Mouse (Mus musculus) NIH3T3 (cell line): ENCODE results near the gene Plvap.

Experiments
- DNase-seq: peaks from one replicate; pipeline ENCODE4 v3.0.0-alpha.2; 2012; ENCODE audit warnings: low read depth

Plvap gene

DNA sequence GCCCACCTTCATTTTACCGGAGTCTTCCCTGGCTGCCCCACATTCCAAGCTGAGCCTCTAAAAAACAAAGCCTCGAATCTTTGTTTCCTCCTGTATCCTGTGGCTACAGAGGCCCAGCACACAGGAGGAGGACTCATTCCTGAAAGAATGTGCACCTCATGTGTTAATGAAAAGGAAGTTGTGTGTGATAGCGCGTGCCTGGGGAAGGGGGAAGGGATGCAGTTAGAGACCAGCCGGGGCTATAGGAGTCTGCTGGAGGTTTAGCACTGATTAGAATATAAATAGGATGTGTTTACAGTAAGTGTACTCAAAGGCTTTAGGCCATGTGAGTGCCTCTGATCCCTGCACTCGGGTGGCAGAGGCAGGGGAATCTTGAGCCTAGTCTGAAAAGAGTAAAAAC is 14.7 kb upstream of the Plvap start:
- DNase-seq: peak; percentile 62

DNA sequence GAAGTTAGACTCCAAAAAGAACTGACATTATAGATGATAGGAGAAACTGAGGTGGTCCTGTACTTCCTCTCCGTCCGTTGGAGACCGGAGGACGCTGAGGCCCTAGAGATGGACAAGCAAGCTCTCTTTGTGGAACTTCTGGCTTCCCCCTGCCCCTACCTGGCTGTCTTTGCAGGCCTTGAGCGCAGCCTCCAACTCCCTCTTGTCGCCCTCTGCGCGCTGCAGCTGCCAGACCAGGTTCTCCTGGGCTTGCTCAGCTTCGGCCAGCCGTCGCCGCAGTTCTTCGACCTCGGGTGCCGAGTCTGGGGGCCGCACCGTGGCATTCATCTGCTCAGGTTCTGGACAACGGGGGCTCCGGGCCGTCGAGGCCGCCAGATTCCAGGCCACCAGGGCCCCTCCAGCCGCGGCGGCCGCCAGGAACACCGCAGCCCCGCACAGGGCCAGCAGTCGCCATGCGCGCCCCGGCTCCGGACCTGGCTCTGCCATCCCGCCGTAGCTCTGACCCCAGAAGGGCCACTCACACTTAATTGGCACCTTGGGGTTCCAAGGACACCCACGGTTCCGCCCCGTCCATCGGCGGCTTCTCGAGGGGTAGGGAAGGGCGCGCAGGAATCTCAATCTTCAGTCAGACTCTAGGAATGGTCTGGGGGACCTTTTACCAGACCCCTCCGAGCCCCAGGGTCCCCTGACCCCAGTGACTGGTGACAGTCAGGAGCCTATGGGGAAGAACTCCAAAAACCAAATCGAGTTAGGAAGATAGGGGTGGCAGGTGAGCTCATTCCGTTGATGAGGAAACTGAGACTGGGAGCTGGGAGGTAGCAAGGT is 13.9 kb upstream of the Plvap start, which contains the start of gene Ccdc194:
Ccdc194 (minus strand) TSS at position 486 of the 825 bp plus-strand sequence.
- no peak for DNase-seq

DNA sequence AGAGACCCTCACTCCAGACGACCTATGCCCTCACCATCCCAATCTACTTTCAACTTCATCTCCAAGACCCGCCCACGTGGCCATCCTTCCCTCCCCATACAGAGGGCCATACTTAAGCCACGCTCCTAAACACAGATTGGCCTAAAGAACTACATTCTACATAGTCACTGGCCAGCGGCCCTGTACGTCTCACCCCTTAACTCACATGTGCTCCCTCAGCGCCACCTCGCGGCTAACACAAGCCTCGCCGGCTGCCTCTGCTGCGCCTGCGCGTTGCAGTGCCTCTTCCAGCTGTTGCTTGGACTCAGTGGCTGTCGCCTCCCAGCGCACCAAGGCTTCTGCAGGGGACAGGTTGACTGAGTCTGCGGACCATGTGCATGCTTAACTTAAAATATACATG is 10.1 kb upstream of the Plvap start:
- DNase-seq: peak; percentile 99

DNA sequence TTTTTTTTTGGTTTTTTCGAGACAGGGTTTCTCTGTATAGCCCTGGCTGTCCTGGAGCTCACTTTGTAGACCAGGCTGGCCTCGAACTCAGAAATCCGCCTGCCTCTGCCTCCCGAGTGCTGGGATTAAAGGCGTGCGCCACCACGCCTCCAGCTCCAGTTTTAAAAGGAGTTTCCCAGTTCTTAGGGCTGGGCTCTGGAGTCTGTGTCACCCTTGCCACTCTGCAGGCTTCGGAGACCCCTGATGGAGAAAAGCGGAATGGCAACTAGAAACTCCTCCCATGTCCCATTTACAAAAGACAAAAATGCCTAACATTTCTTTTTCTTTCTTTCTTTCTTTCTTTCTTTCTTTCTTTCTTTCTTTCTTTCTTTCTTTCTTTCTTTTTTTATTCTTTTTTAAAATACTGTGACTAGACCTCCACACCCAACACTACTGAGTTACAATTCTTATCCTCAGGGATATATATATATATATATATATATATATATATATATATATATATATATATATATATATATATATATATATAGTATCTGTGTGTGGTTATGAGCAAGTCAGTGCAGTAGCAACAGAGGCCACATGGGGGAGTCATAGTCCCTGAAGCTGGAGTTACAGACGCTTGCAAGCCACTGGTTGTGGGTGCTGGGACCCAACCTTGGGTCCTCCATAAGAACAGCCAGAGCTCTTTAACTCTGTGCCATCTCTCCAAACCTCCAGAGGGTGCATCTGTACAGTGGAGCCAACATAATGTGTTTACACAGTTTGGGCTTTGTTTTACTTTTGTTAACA is 7.7 kb upstream of the Plvap start:
- peak; percentile 89 for DNase-seq

DNA sequence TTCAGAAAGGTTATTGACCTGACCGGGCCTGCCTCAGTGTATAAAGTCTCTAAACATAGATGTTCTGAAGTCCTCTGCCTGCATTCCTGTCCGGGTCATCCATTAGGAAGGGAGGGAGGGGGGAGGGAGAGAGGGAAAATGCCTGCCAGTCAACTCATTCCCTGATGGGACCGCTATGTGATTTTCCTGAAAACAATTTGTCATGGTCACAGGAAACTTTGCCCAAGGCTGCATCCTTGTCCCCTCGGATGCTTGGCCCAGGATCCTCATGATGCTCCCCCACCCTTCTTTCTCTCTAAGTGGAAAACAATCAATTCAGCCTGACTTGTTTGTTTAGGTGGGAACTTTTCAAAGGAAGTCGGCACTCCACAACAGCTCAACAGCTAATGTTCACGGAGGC is 5.2 kb upstream of the Plvap start:
- no peak for DNase-seq

DNA sequence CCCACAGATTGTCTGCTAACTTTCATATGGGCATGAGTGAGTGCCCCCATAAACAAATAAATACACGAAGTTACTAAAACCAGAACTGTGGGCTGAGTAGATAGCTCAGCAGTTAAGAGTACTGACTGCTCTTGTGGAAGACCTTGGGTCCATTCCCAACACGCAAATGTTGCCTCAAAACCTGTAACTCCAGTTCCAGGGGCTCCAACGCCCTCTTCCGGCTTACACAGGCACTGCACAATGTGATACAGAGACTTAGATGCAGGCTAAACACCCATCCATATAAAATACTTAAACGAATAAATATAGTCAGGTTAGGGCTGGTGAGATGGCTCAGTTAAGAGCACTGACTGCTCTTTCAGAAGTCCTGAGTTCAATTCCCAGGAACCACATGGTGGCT is 3.5 kb upstream of the Plvap start:
- no peak for DNase-seq

DNA sequence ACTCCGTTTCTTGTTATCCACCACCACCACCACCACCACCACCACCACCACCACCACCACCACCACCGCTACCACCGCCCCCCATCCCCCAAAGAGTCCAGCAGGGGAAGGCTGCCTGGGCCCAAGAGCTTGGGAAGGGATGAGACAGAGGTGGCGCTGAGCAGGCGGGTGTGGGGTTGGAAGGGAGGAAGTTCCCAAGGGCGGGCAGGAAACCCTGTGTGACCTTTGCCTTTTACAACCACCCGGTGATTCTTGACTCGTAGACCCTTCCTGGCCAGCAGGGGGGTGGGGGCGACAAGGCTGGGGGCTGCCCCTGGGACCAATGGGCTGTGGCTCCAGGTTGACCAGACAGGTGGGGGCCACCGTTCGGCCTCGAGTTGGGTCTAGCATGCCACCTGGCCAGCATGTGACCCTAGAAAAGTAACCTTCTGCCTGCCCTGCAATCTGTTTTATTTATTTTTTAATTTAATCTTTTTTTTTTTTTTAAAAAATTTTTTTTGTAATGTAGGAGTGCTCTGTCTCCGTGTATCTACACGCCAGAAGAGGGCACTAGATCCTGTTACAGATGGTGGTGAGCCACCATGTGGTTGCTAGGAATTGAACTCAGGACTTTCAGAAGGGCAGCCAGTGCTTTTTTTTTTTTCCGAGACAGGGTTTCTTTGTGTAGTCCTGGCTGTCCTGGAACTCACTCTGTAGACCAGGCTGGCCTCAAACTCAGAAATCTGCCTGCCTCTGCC is 1.6 kb upstream of the Plvap start:
- DNase-seq: no peak

DNA sequence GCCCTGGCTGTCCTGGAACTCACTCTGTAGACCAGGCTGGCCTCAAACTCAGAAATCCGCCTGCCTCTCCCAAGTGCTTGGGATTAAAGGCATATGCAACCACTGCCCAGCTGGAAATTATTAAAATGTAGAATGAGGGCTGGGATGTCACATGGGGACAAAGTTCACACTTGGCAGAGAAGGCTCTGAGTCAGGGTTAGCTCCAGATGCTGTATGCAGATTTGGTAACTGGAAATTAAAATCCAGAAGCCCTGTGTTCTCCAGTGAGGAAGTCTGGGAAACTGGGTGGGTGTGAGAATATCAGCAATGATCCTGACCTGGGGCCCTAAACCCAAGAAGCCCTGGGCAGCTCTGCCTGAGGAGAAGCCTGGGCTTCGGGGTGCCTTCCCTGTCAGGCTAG is 2.2 kb downstream of the Plvap start:
- peak; percentile 85 for DNase-seq

DNA sequence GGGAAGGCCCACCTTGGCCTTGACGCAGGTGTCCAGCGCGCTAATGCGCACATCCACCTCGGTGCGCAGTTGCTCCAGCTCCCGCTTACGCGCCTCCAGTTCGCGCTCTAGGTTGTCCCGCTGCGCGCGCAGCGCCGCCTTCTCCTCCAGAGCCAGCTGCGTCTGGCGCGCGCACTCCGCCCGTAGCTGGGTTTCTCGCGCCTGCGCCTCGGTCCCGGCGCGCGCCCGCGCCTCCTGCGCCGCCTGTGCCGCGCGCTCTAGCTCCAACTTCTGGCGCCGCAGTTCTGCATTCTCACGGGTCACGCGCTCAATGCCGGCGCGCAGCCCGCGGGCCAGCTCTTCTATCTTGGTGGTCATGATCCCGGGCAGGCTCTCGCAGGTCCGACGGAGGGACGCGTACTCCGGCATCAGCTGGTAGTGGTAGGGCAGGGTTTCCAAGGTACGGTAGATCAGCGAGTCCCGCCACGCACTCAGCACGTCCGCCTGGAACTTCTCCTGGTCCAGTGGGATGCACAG is 3.9 kb downstream of the Plvap start:
- DNase-seq: no peak

DNA sequence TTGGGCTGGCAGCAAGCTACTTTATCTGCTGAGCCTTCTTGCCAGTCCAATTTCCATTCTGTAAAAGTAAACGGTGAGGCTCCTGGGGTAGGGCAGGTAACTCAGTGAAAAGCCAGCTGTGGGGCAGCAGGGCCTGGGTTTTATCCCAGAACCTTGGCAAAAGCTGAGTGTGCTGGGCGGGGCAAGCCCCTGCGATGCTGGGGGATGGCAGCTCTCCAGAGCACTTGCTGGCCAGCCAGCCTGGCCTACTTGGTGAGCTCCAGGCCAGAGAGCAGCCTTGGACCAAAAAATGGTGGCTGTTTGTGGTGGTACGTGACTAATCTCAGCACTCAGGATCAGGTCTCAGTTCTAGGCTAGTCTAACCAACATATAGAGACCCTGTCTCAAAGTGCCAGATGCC is 5.6 kb downstream of the Plvap start:
- peak; percentile 91 for DNase-seq

DNA sequence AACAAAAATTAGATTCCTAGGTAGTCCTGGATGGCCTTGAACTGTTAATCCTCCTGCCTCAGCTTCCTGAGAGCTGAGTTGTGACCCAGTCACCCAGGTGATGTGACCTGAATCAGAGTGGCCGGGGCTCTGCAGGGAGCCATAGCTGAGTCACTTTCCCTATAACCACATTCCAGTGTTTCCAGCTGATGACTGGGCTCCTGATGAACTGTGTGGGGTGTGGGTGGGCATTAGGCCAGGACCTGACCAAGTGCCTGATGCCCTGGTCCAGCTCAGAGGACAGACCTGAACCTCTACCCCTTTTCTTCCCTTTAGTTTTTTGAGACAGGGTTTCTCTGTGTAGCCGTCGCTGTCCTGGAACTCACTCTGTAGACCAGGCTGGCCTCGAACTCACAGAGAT is 6.2 kb downstream of the Plvap start:
- DNase-seq: peak; percentile 65

DNA sequence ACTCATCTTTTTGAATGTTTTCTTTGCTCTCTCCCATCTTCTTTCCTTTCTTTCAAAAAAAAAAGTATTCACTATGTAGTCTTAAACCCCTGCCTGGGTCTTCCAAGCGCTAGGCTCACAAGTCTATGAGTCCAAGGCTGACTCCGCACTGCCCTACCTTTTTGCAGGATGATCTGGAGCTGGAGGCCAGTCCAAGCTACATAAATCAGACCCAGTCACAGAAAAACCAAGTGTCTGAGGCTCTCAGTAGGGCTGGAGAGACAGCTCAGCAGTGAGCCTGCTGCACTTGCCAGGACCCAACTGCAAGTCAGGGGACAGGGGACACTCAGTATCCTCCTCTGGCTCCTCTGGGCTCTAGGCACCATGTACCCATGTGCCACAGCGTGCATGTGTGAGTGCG is 7.2 kb downstream of the Plvap start:
- DNase-seq: no peak

DNA sequence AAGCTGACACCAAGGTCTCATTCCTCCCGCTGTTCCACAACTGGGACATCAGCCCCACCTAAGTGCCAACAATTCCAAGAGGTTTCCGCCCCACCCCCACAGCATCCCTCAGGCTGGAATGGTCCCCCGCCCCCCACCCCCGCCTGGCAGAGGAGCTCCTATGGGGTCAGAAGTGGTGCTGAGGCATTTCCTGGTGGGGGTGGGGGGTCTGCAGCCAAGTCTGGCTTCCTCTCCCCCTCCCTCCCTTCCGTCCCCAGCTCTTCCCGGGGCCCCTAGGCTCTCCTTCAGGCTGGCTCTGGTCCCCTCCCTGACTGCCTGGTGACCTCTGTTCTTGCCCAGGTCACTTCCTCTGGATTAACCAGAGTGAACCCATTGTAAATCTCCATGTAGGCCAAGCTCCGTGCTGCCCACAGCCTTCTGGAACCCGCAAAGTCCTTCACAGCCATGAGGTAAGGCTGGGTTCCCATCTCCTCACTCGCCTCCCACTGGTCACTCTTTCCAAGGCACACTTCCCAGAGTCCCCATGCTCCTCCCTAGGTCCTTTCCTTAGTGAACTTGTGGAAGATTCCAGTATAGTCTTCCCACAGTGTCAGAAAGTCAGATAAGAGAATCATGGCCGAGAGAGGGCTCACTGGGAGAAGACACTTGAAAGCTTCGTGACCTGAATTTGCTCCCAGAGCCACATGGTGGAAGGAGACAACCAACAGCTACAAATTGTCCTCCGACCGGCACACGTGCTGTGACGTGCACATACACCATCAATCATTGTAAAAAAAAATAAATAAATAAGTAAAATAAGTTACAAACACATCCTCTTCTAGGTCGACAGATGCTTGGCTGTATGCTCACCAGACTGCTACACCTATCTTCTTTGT is 12.5 kb downstream of the Plvap start:
- no peak for DNase-seq

DNA sequence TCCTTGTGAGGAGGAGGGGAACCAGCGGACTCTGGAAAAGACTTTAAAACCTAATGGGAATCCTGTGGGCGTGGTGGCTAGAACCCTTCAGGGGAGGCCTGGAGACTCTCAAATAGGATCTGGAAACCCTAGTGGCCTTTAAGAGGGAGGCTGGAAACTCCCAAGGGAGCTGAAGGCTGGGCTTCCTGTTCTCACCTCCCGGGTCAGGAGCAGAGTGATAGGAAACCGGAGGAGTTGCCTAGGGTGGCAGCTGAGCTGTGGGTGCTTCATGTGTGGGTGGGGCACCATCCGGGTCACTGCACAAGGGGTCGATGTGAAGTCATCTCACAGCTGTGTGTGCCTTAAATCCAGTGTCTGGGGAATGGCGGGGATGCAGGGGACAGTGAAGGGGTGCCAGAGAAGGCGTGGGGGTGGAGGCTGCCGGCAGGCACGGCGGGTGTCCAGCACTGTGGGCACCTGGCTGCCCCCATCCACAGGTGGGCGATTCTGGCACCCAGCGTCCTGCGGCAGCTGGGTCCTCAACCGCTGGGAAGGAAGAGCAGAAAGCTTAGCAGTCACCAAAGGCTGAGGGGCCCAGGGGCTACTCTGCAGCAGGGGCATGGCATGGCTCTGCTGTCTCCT is 13.6 kb downstream of the Plvap start:
- no peak for DNase-seq

DNA sequence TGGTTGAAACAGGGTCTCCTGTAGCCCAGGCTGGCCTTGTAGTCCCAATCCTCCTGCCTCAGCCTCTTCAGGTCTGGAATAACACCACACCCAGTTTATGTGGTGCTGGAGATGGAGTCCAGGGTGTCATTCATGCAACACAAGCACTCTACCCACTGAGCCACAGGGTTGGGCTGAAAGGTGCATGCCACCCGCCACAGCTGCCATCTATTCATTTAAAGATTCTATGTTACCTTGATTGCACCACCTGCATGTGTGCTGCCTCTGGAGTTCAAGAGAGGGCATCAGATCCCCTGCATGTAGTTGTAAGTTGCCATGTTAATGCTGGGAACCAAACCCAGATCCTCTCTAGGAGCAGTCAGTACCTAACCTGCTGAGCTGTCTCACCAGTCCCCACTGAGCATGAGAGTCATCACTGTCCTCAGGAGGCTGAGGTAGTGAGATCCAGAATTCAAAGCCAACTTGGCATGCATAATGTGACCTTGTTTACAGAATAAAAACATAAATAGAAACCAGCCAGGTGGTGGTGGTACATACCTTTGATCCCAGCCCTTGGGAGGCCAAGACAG is 14.4 kb downstream of the Plvap start:
- DNase-seq: no peak

DNA sequence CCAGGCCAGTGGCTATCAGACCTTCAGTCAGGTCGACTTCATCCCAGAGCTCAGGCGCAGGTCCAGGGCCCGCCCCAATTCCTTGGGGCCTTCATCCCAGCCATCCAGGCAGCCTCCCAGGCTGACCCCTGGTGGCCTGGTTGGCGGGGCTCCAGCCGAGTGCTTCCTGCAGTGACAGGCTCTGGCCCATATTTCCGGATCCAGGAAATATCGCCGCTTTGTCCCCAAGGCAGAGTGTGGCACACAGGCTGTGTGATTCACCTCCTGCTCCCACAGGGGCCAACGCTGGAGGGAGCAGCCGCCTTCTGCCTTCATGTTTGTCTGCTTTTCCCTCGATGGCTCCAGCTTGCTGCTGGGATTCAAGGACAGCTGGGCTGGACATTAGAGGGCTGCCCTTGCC is 15.1 kb downstream of the Plvap start:
- peak; percentile 84 for DNase-seq

DNA sequence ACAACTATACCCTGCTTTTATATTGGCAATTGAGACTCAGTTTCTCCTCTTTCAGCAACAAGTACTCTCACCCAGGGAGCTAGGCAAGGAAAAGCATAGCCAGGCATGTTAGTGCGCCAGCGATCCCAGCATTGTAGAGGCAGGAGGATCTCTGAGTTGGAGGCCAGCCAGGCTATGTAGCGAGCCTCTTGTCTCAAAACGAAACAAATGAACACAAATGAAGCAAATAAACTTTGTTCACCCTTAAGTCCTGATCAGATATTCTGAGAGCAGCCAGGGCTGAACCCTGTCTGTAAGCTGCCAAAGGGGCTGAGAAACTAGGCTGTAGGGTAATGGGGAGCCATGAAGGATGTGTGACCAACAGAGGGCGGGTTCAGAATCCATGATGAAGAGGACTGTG is 15.7 kb downstream of the Plvap start:
- peak; percentile 51 for DNase-seq

DNA sequence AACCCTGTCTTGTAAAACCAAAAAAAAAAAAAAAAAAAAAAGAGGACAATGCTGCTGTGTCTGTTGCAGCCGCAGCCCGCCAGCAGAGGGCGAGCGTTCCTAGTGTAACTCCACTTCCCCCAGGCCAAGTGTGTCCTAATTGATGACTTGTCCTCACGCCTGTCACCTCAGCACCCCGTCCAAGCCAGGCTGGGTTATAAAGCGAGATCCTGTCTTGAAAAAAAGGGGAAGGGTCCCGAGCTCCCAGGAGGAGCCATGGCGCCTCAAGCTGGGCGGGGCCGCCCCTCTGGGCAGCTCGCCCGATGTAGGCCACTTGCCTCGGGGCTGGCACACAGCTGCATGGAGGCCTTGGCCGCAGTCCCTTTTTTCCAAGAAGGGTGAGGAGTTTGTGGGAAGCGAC is 16.5 kb downstream of the Plvap start:
- peak; percentile 97 for DNase-seq

DNA sequence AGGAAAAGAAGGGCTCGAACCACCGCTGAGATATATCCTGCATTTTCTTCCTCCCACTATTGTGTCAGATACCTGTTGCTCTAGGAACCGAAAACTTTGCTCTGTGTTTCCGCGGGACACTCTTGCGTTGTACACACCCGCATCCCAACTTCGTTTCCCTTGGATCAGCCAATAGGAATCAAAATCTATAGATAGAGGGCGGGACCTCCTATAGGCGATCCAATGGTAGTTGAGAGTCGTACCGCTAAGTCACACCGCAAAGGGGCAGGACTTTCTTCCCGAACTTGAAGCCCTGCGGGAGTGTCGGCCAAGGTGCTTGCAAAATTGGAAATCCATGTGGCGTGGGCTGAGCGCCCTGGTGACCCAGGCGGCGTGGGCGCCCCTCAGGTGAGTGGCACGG is 23.1 kb downstream of the Plvap start:
- peak; percentile 97 for DNase-seq

DNA sequence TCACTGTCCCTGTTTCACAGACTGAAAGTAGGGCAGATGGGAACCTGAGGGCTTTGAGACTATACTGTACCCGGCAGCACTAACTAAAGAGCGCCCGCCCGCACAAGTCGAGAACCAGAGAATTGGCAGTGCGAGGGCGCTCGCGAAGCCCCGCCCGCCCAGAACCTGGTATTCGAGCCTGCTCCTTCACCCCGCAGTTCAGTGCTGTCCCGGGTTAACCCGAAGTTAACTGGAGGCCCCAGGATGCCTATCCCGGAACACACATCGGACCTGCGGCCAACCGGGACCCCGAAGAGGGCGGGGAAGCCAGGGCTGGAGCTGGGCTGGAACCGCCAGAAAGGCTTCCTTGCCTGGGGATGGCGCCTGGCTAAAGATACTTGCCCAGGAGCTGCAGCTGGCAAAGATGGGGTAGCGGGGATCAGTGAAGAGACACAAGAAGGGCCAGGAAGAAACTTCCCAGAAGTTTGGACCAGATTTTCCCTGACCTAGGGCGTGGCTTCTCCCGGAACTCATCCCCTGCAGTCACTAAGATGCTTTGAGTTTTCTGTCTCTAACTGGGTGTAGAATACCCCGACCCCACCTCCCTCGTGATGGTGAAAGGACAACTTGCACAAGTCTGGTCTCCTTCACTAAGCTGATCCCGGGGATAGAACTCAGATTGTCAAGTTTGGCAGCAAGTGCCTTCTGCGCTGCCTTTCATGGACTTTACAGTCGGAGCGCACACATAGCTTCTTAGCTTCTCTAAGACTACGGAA is 23.7 kb downstream of the Plvap start, which contains the start of gene Gtpbp3:
Gtpbp3 (plus strand) TSS at position 413 of the 755 bp plus-strand sequence.
- DNase-seq: peak; percentile 89
